Mouse (Mus musculus) intestine, embryonic 16.5 days (tissue): ENCODE results near the gene Pitpnm2. TPM values are rescaled to one million over a fixed set of nuclear protein-coding genes. Genes with fewer than 3 reads are reported as not detected.

Experiments used
- ATAC-seq: fragments of 200-750 bp; cut with Nextera tagmentation; 2 replicates; pipeline ENCODE4 v1.8.0; 2017; ENCODE audit warnings: moderate TSS enrichment, moderate library complexity
- H3K27ac ChIP-seq: fragments of 300-500 bp; sonication (generic); 2 replicates; pipeline ENCODE4 v1.5.1; 2014; ENCODE audit warnings: mild to moderate bottlenecking, low read length
- H3K27me3 ChIP-seq: fragments of 300-500 bp; sonication (generic); replicated peaks from 2 replicates; pipeline ENCODE4 v1.6.1; 2014; ENCODE audit warnings: low read length, control low read depth, mixed read lengths; ENCODE audit not compliant: control insufficient read depth, insufficient read depth
- H3K36me3 ChIP-seq: fragments of 300-500 bp; sonication (generic); 2 replicates; pipeline ENCODE4 v1.6.1; 2014; ENCODE audit warnings: low read length, control low read depth; ENCODE audit not compliant: control insufficient read depth, insufficient read depth
- H3K4me1 ChIP-seq: fragments of 300-500 bp; sonication (generic); 2 replicates; pipeline ENCODE4 v1.6.1; 2014; ENCODE audit warnings: low read length, control low read depth, mixed read lengths; ENCODE audit not compliant: control insufficient read depth, insufficient read depth
- H3K4me2 ChIP-seq: fragments of 300-500 bp; sonication (generic); 2 replicates; pipeline ENCODE4 v1.6.1; 2014; ENCODE audit warnings: low read depth, low read length, control low read depth
- H3K4me3 ChIP-seq: fragments of 300-500 bp; sonication (generic); 2 replicates; pipeline ENCODE4 v1.5.1; 2014; ENCODE audit warnings: mild to moderate bottlenecking, low read length
- H3K9ac ChIP-seq: fragments of 300-500 bp; sonication (generic); 2 replicates; pipeline ENCODE4 v1.6.1; 2014; ENCODE audit warnings: low read depth, low read length
- H3K9me3 ChIP-seq: fragments of 300-500 bp; sonication (generic); 2 replicates; pipeline ENCODE4 v1.6.1; 2016; ENCODE audit warnings: low read length, control low read depth; ENCODE audit not compliant: control insufficient read depth
- WGBS: fragments of 180-500 bp; shearing (Covaris S2); extraction: QIAGEN DNeasy Blood & Tissue Kit; methylation state at CpG from one replicate; pipeline ENCODE4 v1.1.7; 2014; 5-methylcytosine and 5-hydroxymethylcytosine counted together
- polyA plus RNA-seq: library from polyadenylated mRNA; unstranded; fragments of >200 nt; fragmentation: Nextera tagmentation; extraction: Ambion mirVana; gene quantifications from 2 replicates; pipeline ENCODE4 v1.2.1, GENCODE M21; 2015

The Pitpnm2 gene
- polyA plus RNA-seq, 1 experiment from 2014 or later: 1.8 TPM

DNA sequence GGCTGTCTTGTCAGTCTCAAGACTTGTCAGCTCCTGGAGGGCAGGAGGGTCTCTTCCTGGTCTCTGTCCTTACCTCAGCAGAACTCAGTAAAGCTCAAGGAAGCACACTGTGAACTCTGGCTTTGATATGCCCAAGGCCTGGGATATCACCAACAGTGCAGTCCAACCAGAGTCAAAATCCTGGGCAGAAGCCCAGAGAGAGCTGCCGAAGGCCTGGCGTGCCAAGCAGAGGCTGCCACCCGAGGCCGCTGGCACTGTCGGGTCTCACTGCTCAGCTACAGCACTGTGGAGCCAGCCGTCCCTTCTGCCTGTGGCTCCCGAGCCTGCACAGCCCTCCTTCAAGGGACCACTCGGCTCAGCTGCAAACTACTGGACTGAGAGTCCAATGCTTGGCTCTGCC is 38.3 kb downstream of the Pitpnm2 start:
- H3K9ac ChIP-seq: no peak overlapping the region
- no peak for ATAC-seq
- no peak overlapping the region for H3K4me3 ChIP-seq
- 83% methylated on average over 8 of the region's 8 CpGs for WGBS
- no peak overlapping the region for H3K4me2 ChIP-seq
- no peaks in the 10 kb centered on the region for H3K9me3 ChIP-seq
- no peak overlapping the region for H3K27ac ChIP-seq
- H3K27me3 ChIP-seq: no peaks in the 10 kb centered on the region
- no peaks in the 10 kb centered on the region for H3K36me3 ChIP-seq
- peaks cover 20% of the 10 kb centered on the region for H3K4me1 ChIP-seq

DNA sequence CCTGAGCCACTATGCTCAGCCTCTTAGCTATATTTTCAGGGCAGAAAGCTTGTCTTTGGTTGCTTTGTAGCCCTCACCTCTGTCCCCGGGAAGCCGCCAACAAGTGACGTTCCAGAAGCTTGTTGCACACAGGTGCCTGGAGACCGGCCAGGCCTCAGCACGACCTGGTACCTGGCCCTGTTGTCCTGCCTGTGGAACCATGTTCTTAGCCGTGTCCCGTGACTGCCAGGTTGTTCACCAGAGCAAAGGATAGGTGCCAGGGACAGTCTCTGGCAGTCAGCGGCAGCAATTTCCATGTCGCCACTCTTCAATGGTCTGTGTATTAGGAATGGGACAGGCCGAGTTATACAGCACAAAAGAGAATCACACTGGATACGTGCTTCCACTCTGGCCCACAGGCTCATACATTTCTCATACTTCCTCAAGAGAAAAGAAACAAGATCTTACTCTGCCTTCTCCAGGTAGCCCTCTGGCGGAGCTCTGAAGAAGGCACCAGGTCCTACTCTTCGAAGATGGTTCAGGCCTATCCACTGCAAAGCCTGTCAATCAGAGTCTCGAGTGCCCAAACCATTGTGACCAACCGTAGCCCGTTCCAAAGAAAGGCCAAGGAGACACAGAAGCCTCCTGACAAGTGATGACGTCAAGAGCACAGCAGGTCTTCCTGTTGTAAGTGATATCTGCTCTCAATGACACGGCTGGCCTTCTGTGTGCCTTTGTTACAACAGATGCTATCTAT is 39.1 kb downstream of the Pitpnm2 start:
- ATAC-seq: no peak
- Histone ChIP-seq H3K27ac (no peak overlapping the region), H3K4me2 (no peak overlapping the region), H3K4me1 (peaks cover 22% of the 10 kb centered on the region), H3K9ac (no peak overlapping the region), H3K27me3 (no peaks in the 10 kb centered on the region), H3K4me3 (no peak overlapping the region), H3K36me3 (no peaks in the 10 kb centered on the region), H3K9me3 (no peaks in the 10 kb centered on the region)
- WGBS: 80% methylated on average over 18 of the region's 18 CpGs

DNA sequence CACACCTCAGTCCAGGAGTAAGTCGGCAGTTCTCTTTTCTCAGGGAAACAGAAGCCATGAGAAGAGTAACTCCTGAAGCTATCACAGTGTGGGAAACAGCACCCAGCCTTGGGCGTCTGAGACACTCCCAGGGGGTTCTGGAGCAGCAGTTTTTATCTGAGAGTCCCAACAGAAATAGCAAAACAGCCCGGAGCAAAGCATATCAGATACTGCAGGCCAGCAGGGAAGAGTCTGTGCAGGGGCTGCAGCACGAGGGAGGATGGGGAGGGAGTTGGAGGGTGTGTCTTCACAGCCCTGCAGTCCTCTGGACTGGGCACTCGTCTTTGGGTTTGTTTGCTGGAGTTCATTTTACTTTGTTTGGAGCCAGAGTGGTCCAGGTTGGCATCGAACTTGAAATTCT is 39.7 kb downstream of the Pitpnm2 start:
- no peak for ATAC-seq
- 62% methylated on average over 6 of the region's 6 CpGs for WGBS

DNA sequence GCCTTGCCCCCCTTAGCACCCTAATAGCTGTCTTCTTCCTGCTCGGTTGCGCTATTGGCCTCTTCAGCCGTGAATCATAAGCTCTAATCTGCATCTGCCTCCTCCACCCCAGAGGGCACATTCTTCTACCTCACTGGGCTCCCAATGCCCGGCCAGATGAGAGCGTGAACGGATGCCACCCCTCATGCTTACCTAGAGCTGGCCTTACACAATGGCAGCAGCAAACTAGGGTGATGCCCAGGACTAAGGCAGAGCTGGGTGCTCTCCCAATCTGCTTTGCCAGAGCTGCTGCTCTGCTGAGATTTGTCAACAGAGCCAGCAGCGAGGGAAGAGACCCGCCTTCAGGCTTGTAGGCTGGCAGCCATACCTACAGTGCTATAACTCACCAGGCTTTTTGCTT is 41.5 kb downstream of the Pitpnm2 start:
- no peaks in the 10 kb centered on the region for H3K36me3 ChIP-seq
- no peak overlapping the region for H3K4me3 ChIP-seq
- H3K4me1 ChIP-seq: peaks cover 28% of the 10 kb centered on the region
- H3K9me3 ChIP-seq: no peaks in the 10 kb centered on the region
- ATAC-seq: no peak; the same call in 1 of the 2 replicates
- no peak overlapping the region; the same call in 1 of the 2 replicates for H3K27ac ChIP-seq
- H3K4me2 ChIP-seq: no peak overlapping the region
- peak overlapping the region; percentile 29; the same call in 1 of the 2 replicates for H3K9ac ChIP-seq
- 64% methylated on average over 8 of the region's 8 CpGs for WGBS
- no peaks in the 10 kb centered on the region for H3K27me3 ChIP-seq

More for the DNA sequence above, 39.7 kb downstream of the Pitpnm2 start:
- no peak overlapping the region for H3K4me2 ChIP-seq
- H3K27me3 ChIP-seq: no peaks in the 10 kb centered on the region
- no peak overlapping the region for H3K9ac ChIP-seq
- no peak overlapping the region for H3K27ac ChIP-seq
- peaks cover 22% of the 10 kb centered on the region for H3K4me1 ChIP-seq
- no peak overlapping the region for H3K4me3 ChIP-seq
- no peaks in the 10 kb centered on the region for H3K36me3 ChIP-seq
- H3K9me3 ChIP-seq: no peaks in the 10 kb centered on the region

DNA sequence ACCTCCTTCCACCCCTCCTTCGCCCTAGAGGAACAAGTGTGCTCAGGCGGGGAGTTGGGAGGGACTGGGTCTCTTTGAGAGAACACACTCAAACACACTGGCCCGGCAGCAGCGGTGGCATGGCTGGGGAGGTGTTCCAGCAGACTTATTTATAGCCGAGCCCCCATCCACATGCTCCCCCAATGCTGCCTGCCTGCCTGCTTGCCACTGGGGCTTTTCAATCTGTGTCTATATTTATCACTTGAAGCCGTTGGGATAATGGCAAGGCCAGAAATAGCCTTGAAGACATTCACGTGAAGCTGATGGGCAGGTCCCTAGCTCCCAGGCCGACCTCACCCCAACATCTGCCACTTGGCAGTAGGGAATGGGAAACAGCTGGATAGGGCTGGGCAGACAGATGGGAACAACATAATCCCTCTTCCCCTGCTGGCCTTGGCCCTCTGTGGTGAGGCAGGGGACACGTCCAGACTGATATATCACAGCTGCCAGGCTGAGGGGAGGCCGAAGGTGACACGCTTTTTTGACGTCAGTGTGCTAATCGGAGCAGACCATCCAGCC is 43.0 kb downstream of the Pitpnm2 start:
- Histone ChIP-seq H3K36me3 (no peaks in the 10 kb centered on the region), H3K4me1 (peaks cover 34% of the 10 kb centered on the region), H3K27me3 (no peaks in the 10 kb centered on the region), H3K9me3 (no peaks in the 10 kb centered on the region), H3K4me3 (no peak overlapping the region), H3K27ac (0 out of 2 replicates have a peak overlapping the region, but pooled peaks have one; percentile 14), H3K9ac (peak overlapping the region; percentile 19; the same call in 1 of the 2 replicates), H3K4me2 (no peak overlapping the region)
- no peak for ATAC-seq
- WGBS: 44% methylated on average over 13 of the region's 13 CpGs

DNA sequence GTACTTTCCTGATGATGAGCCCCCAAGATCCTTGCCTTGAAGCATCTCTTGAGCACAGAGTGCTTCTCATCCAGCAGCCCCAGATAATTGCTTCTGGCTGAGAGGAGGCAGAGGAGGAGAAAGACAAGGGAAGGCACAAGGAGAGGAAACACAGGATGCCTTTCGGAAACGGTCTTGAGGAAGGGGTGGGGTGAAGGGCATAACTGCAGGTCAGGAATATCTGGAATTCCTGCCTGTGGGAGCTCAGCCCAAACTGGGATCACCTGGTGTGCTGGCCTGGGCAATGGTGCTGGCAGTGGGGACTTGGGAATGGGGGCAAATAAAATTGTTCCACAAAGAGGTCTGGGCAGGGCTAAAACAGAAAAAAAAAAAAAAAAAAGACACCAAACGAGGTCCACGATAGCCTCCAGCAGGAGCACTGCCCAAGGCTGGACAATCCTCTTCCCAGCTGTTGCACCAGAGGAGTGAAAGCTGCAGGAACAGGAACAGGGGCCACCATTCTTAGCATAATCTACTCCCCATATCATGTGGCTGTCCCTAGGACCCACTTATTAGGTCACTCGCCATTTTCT is 43.7 kb downstream of the Pitpnm2 start:
- Histone ChIP-seq H3K4me1 (peaks cover 36% of the 10 kb centered on the region), H3K27me3 (no peaks in the 10 kb centered on the region), H3K36me3 (no peaks in the 10 kb centered on the region), H3K27ac (no peak overlapping the region), H3K9me3 (no peaks in the 10 kb centered on the region), H3K9ac (no peak overlapping the region), H3K4me3 (no peak overlapping the region), H3K4me2 (no peak overlapping the region)
- no peak for ATAC-seq
- 47% methylated on average over 5 of the region's 5 CpGs for whole genome bisulfite sequencing

DNA sequence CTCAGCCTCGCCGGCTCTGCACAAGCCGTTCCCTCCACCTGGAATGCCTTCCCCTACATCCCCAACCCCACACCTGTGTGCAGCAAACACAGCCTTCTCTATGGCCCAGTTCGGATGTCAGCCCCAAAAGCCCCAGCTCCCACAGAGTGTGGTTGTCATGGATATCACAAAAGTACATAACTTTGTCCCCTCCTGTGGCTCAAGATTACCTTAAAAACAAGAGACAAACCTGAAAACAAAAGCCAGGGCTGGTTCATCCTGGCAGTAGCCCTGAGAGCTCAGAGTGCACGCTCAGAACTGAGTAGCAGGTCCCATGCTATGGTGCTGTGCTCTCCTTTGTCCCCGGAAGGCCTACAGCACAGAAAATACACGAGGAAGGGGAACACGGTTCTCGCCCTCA is 44.3 kb downstream of the Pitpnm2 start:
- no peak for ATAC-seq
- Histone ChIP-seq H3K4me1 (peaks cover 43% of the 10 kb centered on the region), H3K4me3 (no peak overlapping the region), H3K36me3 (no peaks in the 10 kb centered on the region), H3K9ac (no peak overlapping the region), H3K4me2 (no peak overlapping the region), H3K9me3 (no peaks in the 10 kb centered on the region), H3K27me3 (no peaks in the 10 kb centered on the region), H3K27ac (no peak overlapping the region)
- WGBS: 80% methylated on average over 9 of the region's 9 CpGs

DNA sequence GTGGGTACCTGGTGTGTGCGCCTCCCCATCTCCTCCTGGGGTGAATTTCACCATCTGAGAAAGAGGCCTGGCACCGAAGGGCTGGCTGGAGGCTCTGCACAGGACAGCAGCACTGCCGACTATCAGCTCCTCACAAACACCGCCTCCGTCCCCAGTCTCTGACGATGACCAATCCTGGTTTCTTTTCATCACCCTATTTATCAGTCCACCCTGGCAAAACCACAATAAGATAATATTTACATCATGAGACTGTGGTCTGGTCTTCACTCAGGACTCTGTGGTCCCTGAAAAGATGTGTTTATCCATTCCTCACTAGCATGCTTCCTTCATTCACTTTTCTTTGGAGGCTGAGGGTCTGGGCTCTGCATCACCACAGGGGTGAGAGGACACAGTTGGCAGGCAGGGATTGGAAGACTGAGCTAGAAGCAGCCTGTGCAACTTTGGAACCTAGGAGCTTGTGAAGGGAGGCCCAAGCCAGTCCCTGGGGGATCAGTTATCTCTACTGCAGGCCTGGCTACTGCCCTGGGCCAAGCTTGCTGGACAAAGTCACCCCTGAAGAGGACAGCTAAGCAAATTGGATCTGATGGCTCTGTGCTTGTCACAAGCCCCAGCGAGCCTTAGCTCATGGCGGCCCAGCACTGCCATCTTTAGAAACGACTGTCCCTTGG is 45.3 kb downstream of the Pitpnm2 start:
- Histone ChIP-seq H3K4me3 (no peak overlapping the region), H3K4me2 (no peak overlapping the region), H3K9ac (no peak overlapping the region), H3K27ac (peak overlapping the region; percentile 45), H3K9me3 (no peaks in the 10 kb centered on the region), H3K4me1 (peaks cover 52% of the 10 kb centered on the region), H3K27me3 (no peaks in the 10 kb centered on the region), H3K36me3 (no peaks in the 10 kb centered on the region)
- WGBS: 76% methylated on average over 9 of the region's 9 CpGs
- no peak for ATAC-seq

DNA sequence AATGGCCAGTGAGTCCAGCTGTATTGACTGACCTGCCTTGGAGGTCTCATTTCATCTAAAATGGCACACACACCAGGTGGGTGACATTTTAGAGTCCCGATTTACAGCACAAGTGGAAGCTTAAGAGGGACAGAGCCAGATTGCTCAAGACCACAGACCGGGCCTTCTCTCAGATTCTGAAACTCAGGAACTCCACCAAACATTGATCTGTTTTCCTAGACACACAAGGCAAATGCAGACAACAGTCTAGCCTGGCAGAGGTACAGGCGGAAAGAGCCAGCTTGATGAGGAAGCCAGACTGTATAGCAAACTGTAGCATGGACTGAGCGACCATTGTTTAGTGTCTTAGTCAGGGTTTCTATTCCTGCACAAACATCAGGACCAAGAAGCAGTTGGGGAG is 46.3 kb downstream of the Pitpnm2 start:
- peaks cover 61% of the 10 kb centered on the region for H3K4me1 ChIP-seq
- H3K9ac ChIP-seq: no peak overlapping the region
- H3K36me3 ChIP-seq: no peaks in the 10 kb centered on the region
- no peak overlapping the region for H3K4me2 ChIP-seq
- H3K27ac ChIP-seq: 0 out of 2 replicates have a peak overlapping the region, but pooled peaks have one; percentile 37
- WGBS: 86% methylated on average over 4 of the region's 4 CpGs
- no peaks in the 10 kb centered on the region for H3K9me3 ChIP-seq
- H3K27me3 ChIP-seq: no peaks in the 10 kb centered on the region
- ATAC-seq: no peak
- no peak overlapping the region for H3K4me3 ChIP-seq
